Comparison of ENCODE assay signal across 13 mouse cellular contexts in genomic region chr5:63666884-63667283, GRCm38 (mm10). TPM values are rescaled to one million over a fixed set of nuclear protein-coding genes. Genes with fewer than 3 reads are reported as not detected.
"Had no signal": no experiment of that assay in that cellular context is flagged by ENCODE, and none has a peak within 500 bp of the region (broad histone marks: within the 10 kb centered on the region; RNA-seq: fewer than 3 reads in every experiment).

No protein-coding gene starts in this region.

- ATAC-seq: liver, postnatal 0 days; lung, postnatal 0 days; midbrain, embryonic 13.5 days; midbrain, embryonic 15.5 days had no signal

- DNase-seq: liver, postnatal 0 days; lung, adult 2 months; lung, postnatal 14 days; lung, postnatal 36 days; thymus, adult 2 months; thymus, postnatal 25 days; thymus, postnatal 4 days had no signal

RNA-seq across cellular contexts. Expression of gene Nwd2, which starts 18.0 kb away (rescaled TPM):
- total RNA-seq: megakaryocyte progenitor cell, adult 5-6 weeks; monocyte, adult 5-6 weeks; neutrophil, adult 5-6 weeks had no signal
